Mouse (Mus musculus): ENCODE data around the gene Pafah2. TPM values are rescaled to one million over a fixed set of nuclear protein-coding genes. Genes with fewer than 3 reads are reported as not detected.

The Pafah2 gene
- polyA plus RNA-seq, 1 experiment: 8.8 TPM

- no peak for TF ChIP-seq CTCF (IDR thresholded peaks at IDR 0.05; ENCODE audit: control insufficient read depth, insufficient read depth, low read length)
- no peak for TF ChIP-seq POLR2A (IDR thresholded peaks at IDR 0.05; ENCODE audit: borderline replicate concordance, control insufficient read depth, low read depth, low read length)
- 52% methylated on average over 6 of the region's 6 CpGs for WGBS
- H3K4me1 ChIP-seq (ENCODE audit: control insufficient read depth, insufficient read depth, low read length): no peaks in the 10 kb centered on the region
- no peak overlapping the region for H3K4me3 ChIP-seq (replicated peaks; ENCODE audit: control insufficient read depth, low read depth, low read length)
- no peak overlapping the region for H3K27ac ChIP-seq (ENCODE audit: control insufficient read depth, insufficient read depth, low read depth, low read length, poor library complexity)
Measured at GRCm38 (mm10) chr4:134387268-134387667, 8.9 kb upstream of the Pafah2 start.

- H3K27ac ChIP-seq (ENCODE audit: control insufficient read depth, insufficient read depth, low read depth, low read length, poor library complexity): no peak overlapping the region
- H3K4me1 ChIP-seq (ENCODE audit: control insufficient read depth, insufficient read depth, low read length): no peaks in the 10 kb centered on the region
- WGBS: 6% methylated on average over 5 of the region's 5 CpGs
- TF ChIP-seq POLR2A (IDR thresholded peaks at IDR 0.05; ENCODE audit: borderline replicate concordance, control insufficient read depth, low read depth, low read length) (no peak), CTCF (IDR thresholded peaks at IDR 0.05; ENCODE audit: control insufficient read depth, insufficient read depth, low read length) (peak; percentile 85)
- H3K4me3 ChIP-seq (replicated peaks; ENCODE audit: control insufficient read depth, low read depth, low read length): no peak overlapping the region
Measured at GRCm38 (mm10) chr4:134388397-134388796, 7.7 kb upstream of the Pafah2 start.

- Histone ChIP-seq H3K4me1 (ENCODE audit: control insufficient read depth, insufficient read depth, low read length) (no peaks in the 10 kb centered on the region; the same call in 1 of the 2 replicates), H3K27ac (ENCODE audit: control insufficient read depth, insufficient read depth, low read depth, low read length, poor library complexity) (no peak overlapping the region), H3K4me3 (replicated peaks; ENCODE audit: control insufficient read depth, low read depth, low read length) (no peak overlapping the region)
- TF ChIP-seq POLR2A (IDR thresholded peaks at IDR 0.05; ENCODE audit: borderline replicate concordance, control insufficient read depth, low read depth, low read length) (no peak), CTCF (IDR thresholded peaks at IDR 0.05; ENCODE audit: control insufficient read depth, insufficient read depth, low read length) (no peak)
- WGBS: 90% methylated on average over 1 of the region's 1 CpGs
Measured at GRCm38 (mm10) chr4:134391636-134392035, 4.5 kb upstream of the Pafah2 start.

DNA sequence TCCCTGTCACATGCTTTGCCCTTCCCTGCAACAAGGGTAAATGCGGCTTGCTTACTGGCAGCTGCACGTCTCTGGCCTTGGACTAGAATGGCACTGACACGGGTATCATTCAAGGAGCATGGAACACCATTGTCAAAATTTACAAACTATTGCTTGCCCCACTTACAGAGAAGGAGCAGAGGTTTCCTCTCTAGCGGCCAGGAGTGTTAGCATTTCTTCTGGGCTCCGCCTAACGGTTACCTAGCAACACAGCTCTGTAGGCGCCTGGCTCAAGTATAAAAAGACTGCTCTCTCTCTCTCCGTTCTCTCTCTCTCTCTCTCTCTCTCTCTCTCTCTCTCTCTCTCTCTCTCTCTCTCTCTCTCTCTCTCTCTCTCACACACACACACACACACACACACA lies 3.5 kb upstream of the Pafah2 start:
- H3K4me1 ChIP-seq (ENCODE audit: control insufficient read depth, insufficient read depth, low read length): no peaks in the 10 kb centered on the region; the same call in 1 of the 2 replicates
- H3K27ac ChIP-seq (ENCODE audit: control insufficient read depth, insufficient read depth, low read depth, low read length, poor library complexity): no peak overlapping the region
- no peak overlapping the region for H3K4me3 ChIP-seq (replicated peaks; ENCODE audit: control insufficient read depth, low read depth, low read length)
- no peak for TF ChIP-seq CTCF (IDR thresholded peaks at IDR 0.05; ENCODE audit: control insufficient read depth, insufficient read depth, low read length)
- TF ChIP-seq POLR2A (IDR thresholded peaks at IDR 0.05; ENCODE audit: borderline replicate concordance, control insufficient read depth, low read depth, low read length): no peak
- 25% methylated on average over 8 of the region's 8 CpGs for WGBS

- TF ChIP-seq CTCF (IDR thresholded peaks at IDR 0.05; ENCODE audit: control insufficient read depth, insufficient read depth, low read length) (no peak), POLR2A (IDR thresholded peaks at IDR 0.05; ENCODE audit: borderline replicate concordance, control insufficient read depth, low read depth, low read length) (no peak)
- Histone ChIP-seq H3K4me3 (replicated peaks; ENCODE audit: control insufficient read depth, low read depth, low read length) (no peak overlapping the region), H3K4me1 (ENCODE audit: control insufficient read depth, insufficient read depth, low read length) (peaks cover 2% of the 10 kb centered on the region; the same call in 1 of the 2 replicates), H3K27ac (ENCODE audit: control insufficient read depth, insufficient read depth, low read depth, low read length, poor library complexity) (no peak overlapping the region)
- WGBS: 45% methylated on average over 12 of the region's 12 CpGs
Measured at GRCm38 (mm10) chr4:134393026-134393425, 3.1 kb upstream of the Pafah2 start.

- Histone ChIP-seq H3K4me3 (replicated peaks; ENCODE audit: control insufficient read depth, low read depth, low read length) (no peak overlapping the region), H3K27ac (ENCODE audit: control insufficient read depth, insufficient read depth, low read depth, low read length, poor library complexity) (no peak overlapping the region), H3K4me1 (ENCODE audit: control insufficient read depth, insufficient read depth, low read length) (peaks cover 3% of the 10 kb centered on the region; the same call in 1 of the 2 replicates)
- WGBS: 88% methylated on average over 7 of the region's 7 CpGs
- TF ChIP-seq POLR2A (IDR thresholded peaks at IDR 0.05; ENCODE audit: borderline replicate concordance, control insufficient read depth, low read depth, low read length): no peak
- TF ChIP-seq CTCF (IDR thresholded peaks at IDR 0.05; ENCODE audit: control insufficient read depth, insufficient read depth, low read length): no peak
Measured at GRCm38 (mm10) chr4:134395142-134395541, 978 bp upstream of the Pafah2 start.

DNA sequence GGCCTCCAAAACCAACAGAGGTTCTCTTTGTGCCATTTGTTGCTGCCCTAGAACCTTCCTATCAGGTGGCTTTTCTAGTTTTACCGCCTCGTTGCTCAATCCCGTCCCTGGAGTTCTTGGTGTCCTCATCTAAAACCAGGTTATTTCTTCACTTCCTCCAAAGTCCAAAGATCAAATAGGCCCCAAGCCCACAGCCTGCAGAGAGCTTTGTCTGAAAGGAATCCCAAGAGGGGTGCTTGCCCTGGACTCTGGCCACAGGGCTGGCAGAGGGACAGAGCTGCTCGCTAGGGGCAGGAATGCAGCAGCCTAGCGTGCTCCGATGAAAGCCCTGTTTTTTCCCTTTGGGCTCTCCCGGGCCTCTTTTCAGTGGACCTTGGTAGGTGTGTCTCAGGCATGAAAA lies 1.0 kb downstream of the Pafah2 start:
- TF ChIP-seq CTCF (IDR thresholded peaks at IDR 0.05; ENCODE audit: control insufficient read depth, insufficient read depth, low read length): no peak
- TF ChIP-seq POLR2A (IDR thresholded peaks at IDR 0.05; ENCODE audit: borderline replicate concordance, control insufficient read depth, low read depth, low read length): no peak
- H3K4me1 ChIP-seq (ENCODE audit: control insufficient read depth, insufficient read depth, low read length): peaks cover 9% of the 10 kb centered on the region
- H3K4me3 ChIP-seq (replicated peaks; ENCODE audit: control insufficient read depth, low read depth, low read length): no peak overlapping the region
- WGBS: 20% methylated on average over 7 of the region's 7 CpGs
- peak overlapping the region; percentile 12; the same call in 1 of the 2 replicates for H3K27ac ChIP-seq (ENCODE audit: control insufficient read depth, insufficient read depth, low read depth, low read length, poor library complexity)

GRCm38 (mm10) chr4:134397732-134398131 lies 1.6 kb downstream of the Pafah2 start:
- Histone ChIP-seq H3K27ac (ENCODE audit: control insufficient read depth, insufficient read depth, low read depth, low read length, poor library complexity) (no peak overlapping the region), H3K4me1 (ENCODE audit: control insufficient read depth, insufficient read depth, low read length) (peaks cover 12% of the 10 kb centered on the region), H3K4me3 (replicated peaks; ENCODE audit: control insufficient read depth, low read depth, low read length) (peak overlapping the region; percentile 44)
- no peak for TF ChIP-seq POLR2A (IDR thresholded peaks at IDR 0.05; ENCODE audit: borderline replicate concordance, control insufficient read depth, low read depth, low read length)
- TF ChIP-seq CTCF (IDR thresholded peaks at IDR 0.05; ENCODE audit: control insufficient read depth, insufficient read depth, low read length): no peak
- 82% methylated on average over 9 of the region's 9 CpGs for WGBS

- 34% methylated on average over 5 of the region's 5 CpGs for WGBS
- TF ChIP-seq CTCF (IDR thresholded peaks at IDR 0.05; ENCODE audit: control insufficient read depth, insufficient read depth, low read length): no peak
- TF ChIP-seq POLR2A (IDR thresholded peaks at IDR 0.05; ENCODE audit: borderline replicate concordance, control insufficient read depth, low read depth, low read length): no peak
- H3K27ac ChIP-seq (ENCODE audit: control insufficient read depth, insufficient read depth, low read depth, low read length, poor library complexity): no peak overlapping the region
- H3K4me1 ChIP-seq (ENCODE audit: control insufficient read depth, insufficient read depth, low read length): peaks cover 12% of the 10 kb centered on the region
- H3K4me3 ChIP-seq (replicated peaks; ENCODE audit: control insufficient read depth, low read depth, low read length): no peak overlapping the region
Measured at GRCm38 (mm10) chr4:134400206-134400605, 4.1 kb downstream of the Pafah2 start.

Data from bone marrow, adult 2 months (tissue).